Mouse (Mus musculus) liver, postnatal 0 days (tissue): ENCODE measurements around the gene C77080.

Experiments
- CTCF ChIP-seq: sonication (generic); IDR thresholded peaks from 2 replicates; pipeline ENCODE4 v1.5.1; 2016; ENCODE audit warnings: antibody characterized with exemption, low read depth
- EP300 ChIP-seq: IDR thresholded peaks from 2 replicates; pipeline ENCODE4 v1.6.1; 2016; ENCODE audit warnings: antibody characterized with exemption, low read depth, mild to moderate bottlenecking

GRCm38 (mm10) chr4:129246360-129247301 is 14.6 kb downstream of the C77080 start:
- TF ChIP-seq EP300 (no peak), CTCF (no peak)
